Mouse (Mus musculus) stomach, embryonic 16.5 days (tissue): Measurements from ENCODE around the gene Pip5k1a. TPM values are rescaled to one million over a fixed set of nuclear protein-coding genes. Genes with fewer than 3 reads are reported as not detected.

Source experiments
- ATAC-seq: fragments of 200-750 bp; cut with Nextera tagmentation; 2 replicates; pipeline ENCODE4 v1.8.0; 2017; ENCODE audit warnings: moderate number of reproducible peaks, moderate TSS enrichment; ENCODE audit not compliant: insufficient read depth, low FRiP score
- H3K27ac ChIP-seq: fragments of 300-500 bp; sonication (generic); 2 replicates; pipeline ENCODE4 v1.5.1; 2014; ENCODE audit warnings: low read length
- H3K27me3 ChIP-seq: fragments of 300-500 bp; sonication (generic); 2 replicates; pipeline ENCODE4 v1.6.1; 2014; ENCODE audit warnings: low read length, control low read depth, mixed read lengths; ENCODE audit not compliant: control insufficient read depth, insufficient read depth
- H3K36me3 ChIP-seq: fragments of 300-500 bp; sonication (generic); 2 replicates; pipeline ENCODE4 v1.6.1; 2014; ENCODE audit warnings: low read length; ENCODE audit not compliant: control insufficient read depth, insufficient read depth
- H3K4me1 ChIP-seq: fragments of 300-500 bp; sonication (generic); 2 replicates; pipeline ENCODE4 v1.6.1; 2014; ENCODE audit warnings: low read length, control low read depth, mixed read lengths; ENCODE audit not compliant: control insufficient read depth, insufficient read depth
- H3K4me2 ChIP-seq: fragments of 300-500 bp; sonication (generic); 2 replicates; pipeline ENCODE4 v1.6.1; 2014; ENCODE audit warnings: low read depth, low read length, mixed read lengths
- H3K4me3 ChIP-seq: fragments of 300-500 bp; sonication (generic); replicated peaks from 2 replicates; pipeline ENCODE4 v1.5.1; 2014; ENCODE audit warnings: mild to moderate bottlenecking, low read length
- H3K9ac ChIP-seq: fragments of 300-500 bp; sonication (generic); 2 replicates; pipeline ENCODE4 v1.6.1; 2014; ENCODE audit warnings: low read length
- H3K9me3 ChIP-seq: fragments of 300-500 bp; sonication (generic); replicated peaks from 2 replicates; pipeline ENCODE4 v1.6.1; 2016; ENCODE audit warnings: low read length, control low read depth; ENCODE audit not compliant: control insufficient read depth
- WGBS: fragments of 180-500 bp; shearing (Covaris S2); extraction: QIAGEN DNeasy Blood & Tissue Kit; methylation state at CpG from one replicate; pipeline ENCODE4 v1.1.7; 2014; 5-methylcytosine and 5-hydroxymethylcytosine counted together
- polyA plus RNA-seq: library from polyadenylated mRNA; unstranded; fragments of >200 nt; fragmentation: Nextera tagmentation; extraction: Ambion mirVana; gene quantifications from 2 replicates; pipeline ENCODE4 v1.2.1, GENCODE M21; 2015

Pip5k1a gene
- polyA plus RNA-seq, 1 experiment from 2014 or later = 19.0 TPM

DNA sequence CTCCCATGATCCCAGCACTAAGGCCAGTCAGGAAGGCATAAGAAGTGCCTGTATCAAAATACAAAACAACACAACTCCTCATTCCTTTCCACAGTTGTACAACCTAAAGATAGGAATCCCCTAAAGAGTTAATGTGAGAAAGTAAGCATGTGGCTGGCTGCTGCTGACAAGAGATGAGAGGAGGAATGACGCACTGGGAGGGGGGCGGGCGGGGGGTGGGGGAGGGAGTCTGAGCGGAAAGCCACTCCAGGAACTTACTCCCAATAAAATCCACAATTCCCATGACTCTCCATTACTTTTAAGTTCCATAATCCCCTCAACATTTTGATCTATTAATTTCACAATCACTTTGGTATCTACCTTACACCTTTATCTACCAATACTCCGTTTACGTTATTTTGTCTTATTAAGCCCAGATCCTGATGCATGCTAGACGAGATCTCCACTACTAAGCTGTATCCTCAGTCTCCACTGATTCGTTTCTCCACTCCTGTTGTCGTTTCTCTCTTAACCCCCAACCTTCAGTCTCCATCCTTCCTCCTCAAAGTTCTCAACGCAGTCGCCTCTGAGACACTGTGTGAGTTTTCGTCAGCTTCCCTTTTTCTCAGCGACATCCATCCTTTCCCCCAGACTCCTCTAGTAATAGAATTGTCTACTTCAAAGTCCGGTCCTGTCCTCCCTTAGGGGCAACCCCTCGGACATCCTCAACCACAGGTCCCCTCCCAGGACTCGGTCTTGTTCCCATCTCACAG, 968 bp downstream of the Pip5k1a start:
- WGBS = 1% methylated on average over 16 of the region's 16 CpGs
- Histone ChIP-seq H3K4me1 (peaks cover 12% of the 10 kb centered on the region), H3K9me3 (no peaks in the 10 kb centered on the region), H3K27ac (peak overlapping the region; percentile 57), H3K4me2 (peak overlapping the region; percentile 83), H3K9ac (peak overlapping the region; percentile 81), H3K27me3 (no peaks in the 10 kb centered on the region), H3K4me3 (peak overlapping the region; percentile 63), H3K36me3 (no peaks in the 10 kb centered on the region)
- ATAC-seq = no peak

- Histone ChIP-seq H3K36me3 (no peaks in the 10 kb centered on the region), H3K4me3 (peak overlapping the region; percentile 63), H3K4me1 (peaks cover 10% of the 10 kb centered on the region), H3K27me3 (no peaks in the 10 kb centered on the region), H3K27ac (peak overlapping the region; percentile 46), H3K9ac (peak overlapping the region; percentile 81), H3K9me3 (no peaks in the 10 kb centered on the region), H3K4me2 (peak overlapping the region; percentile 83)
- WGBS = 40% methylated on average over 4 of the region's 4 CpGs
- no peak for ATAC-seq
These were observed 1.6 kb downstream of the Pip5k1a start for GRCm38 (mm10) chr3:95105121-95105520.

DNA sequence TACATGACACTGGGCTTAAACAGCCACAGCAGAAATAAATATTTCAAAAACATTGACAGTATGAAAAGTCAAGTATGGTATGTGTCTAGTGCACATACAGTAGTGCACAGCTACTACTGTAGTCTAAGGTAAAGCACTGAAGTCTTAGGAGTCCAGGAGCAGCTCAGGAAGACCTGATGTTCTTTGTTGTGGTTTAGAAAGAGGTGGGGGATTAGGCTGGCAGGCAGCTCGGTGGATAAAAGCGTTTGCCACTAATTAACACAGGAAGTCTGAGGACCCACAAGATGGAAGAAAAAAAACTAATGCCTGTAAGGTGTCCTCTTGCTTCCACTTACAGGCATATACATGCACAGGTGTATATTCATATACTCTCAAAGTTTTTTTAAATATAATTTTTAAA, 5.9 kb downstream of the Pip5k1a start:
- Histone ChIP-seq H3K36me3 (no peaks in the 10 kb centered on the region), H3K27me3 (no peaks in the 10 kb centered on the region), H3K4me1 (peaks cover 10% of the 10 kb centered on the region), H3K4me3 (no peak overlapping the region), H3K4me2 (no peak overlapping the region), H3K9ac (no peak overlapping the region), H3K9me3 (no peaks in the 10 kb centered on the region), H3K27ac (no peak overlapping the region)
- 26% methylated on average over 2 of the region's 2 CpGs for WGBS
- ATAC-seq = no peak

DNA sequence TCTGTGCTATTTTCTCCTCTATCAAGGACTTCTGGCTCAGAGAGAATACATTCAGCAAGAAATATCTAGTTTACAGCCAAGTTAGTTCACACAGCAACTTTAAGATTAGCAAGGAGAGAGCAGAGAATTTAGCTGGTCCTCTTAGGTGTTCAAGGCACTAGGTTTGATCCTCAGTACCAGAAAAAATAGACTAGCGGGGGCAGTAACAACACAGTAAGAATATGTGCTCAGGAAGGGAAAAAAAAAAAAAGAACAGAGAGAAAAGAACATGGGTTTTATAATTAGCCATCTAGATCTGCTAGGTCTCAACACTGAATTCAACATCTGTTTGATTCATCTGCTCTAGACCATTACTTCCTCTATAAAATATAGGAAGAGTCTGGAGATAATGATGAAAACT, 18.7 kb downstream of the Pip5k1a start:
- Histone ChIP-seq H3K4me2 (no peak overlapping the region), H3K4me1 (no peaks in the 10 kb centered on the region), H3K4me3 (no peak overlapping the region), H3K36me3 (no peaks in the 10 kb centered on the region), H3K9ac (no peak overlapping the region), H3K27me3 (no peaks in the 10 kb centered on the region), H3K27ac (no peak overlapping the region), H3K9me3 (no peaks in the 10 kb centered on the region)
- WGBS = 92% methylated on average over 1 of the region's 1 CpGs
- no peak for ATAC-seq

GRCm38 (mm10) chr3:95071606-95072005, 35.1 kb downstream of the Pip5k1a start:
- Histone ChIP-seq H3K9ac (no peak overlapping the region), H3K27ac (no peak overlapping the region), H3K9me3 (no peaks in the 10 kb centered on the region), H3K4me1 (no peaks in the 10 kb centered on the region), H3K27me3 (no peaks in the 10 kb centered on the region), H3K4me2 (no peak overlapping the region), H3K36me3 (peaks cover 39% of the 10 kb centered on the region), H3K4me3 (no peak overlapping the region)
- WGBS = 96% methylated on average over 2 of the region's 2 CpGs
- no peak for ATAC-seq

DNA sequence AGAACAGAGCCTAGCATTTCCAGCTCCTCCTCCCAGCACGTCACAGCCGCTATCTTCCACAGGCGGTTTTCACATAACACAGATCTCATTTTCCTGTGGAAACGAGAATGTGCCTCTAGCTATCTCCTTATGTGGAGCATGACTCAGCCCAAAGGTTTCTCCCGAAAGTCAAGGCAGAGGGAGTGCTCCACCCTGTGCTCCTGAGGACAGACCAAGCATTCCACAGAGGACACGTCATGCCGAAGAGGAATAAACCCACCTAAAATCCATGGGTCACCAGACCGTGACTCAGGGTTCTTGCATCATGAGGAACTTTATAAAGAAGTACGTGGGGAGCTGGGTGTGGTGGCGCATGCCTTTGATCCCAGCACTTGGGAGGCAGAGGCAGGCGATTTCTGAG, 40.2 kb downstream of the Pip5k1a start:
- Histone ChIP-seq H3K9ac (no peak overlapping the region), H3K4me2 (no peak overlapping the region), H3K36me3 (peaks cover 41% of the 10 kb centered on the region), H3K27ac (no peak overlapping the region), H3K4me1 (no peaks in the 10 kb centered on the region), H3K27me3 (no peaks in the 10 kb centered on the region), H3K9me3 (no peaks in the 10 kb centered on the region), H3K4me3 (no peak overlapping the region)
- WGBS = 78% methylated on average over 11 of the region's 11 CpGs
- ATAC-seq = no peak

DNA sequence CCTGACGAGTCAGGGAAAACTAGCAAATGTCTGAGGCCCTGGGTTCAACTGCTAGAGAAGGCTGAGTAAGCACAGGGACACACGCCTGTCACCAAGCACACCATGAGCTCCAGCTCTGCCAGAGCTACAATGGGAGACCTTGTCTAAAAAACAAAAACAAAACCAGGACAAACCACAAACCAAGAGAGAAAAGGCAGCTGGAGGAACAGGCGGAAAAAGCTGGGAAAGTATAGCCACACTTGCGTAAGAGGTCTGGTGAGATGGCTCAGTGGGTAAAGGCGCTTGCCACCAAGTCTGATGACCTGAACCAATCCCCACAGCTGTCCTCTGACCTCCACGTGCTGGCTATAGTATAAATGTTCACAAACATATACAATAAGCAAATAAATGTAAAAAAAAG, 40.6 kb downstream of the Pip5k1a start:
- H3K9ac ChIP-seq = no peak overlapping the region
- no peaks in the 10 kb centered on the region for H3K4me1 ChIP-seq
- no peaks in the 10 kb centered on the region for H3K9me3 ChIP-seq
- WGBS = 86% methylated on average over 6 of the region's 6 CpGs
- no peak overlapping the region for H3K4me2 ChIP-seq
- H3K27me3 ChIP-seq = no peaks in the 10 kb centered on the region
- no peak overlapping the region for H3K4me3 ChIP-seq
- no peak for ATAC-seq
- no peak overlapping the region for H3K27ac ChIP-seq
- H3K36me3 ChIP-seq = peaks cover 39% of the 10 kb centered on the region

- Histone ChIP-seq H3K4me2 (no peak overlapping the region), H3K36me3 (peaks cover 34% of the 10 kb centered on the region)
- WGBS = 93% methylated on average over 1 of the region's 1 CpGs
These were observed 41.2 kb downstream of the Pip5k1a start for GRCm38 (mm10) chr3:95065553-95065952.

DNA sequence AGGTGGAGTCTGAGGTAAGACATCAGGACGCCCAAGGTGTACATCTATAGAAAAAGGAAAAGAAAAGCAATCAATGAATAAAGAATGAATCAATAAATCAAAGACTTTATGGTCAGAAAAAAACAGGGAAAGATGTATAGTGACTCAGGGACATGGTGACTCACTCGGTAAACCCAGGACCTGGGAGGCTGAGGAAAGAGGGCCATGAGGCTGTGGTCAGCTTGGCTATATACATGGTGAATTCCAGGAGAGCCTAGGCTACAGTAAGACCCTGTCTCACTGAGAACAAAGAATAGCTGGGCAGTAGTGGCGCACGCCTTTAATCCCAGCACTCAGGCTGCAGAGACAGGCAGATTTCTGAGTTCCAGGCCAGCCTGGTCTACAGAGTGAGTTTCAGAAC, 43.0 kb downstream of the Pip5k1a start:
- no peak for ATAC-seq
- peaks cover 25% of the 10 kb centered on the region for H3K36me3 ChIP-seq
- no peak overlapping the region for H3K4me2 ChIP-seq
- H3K4me3 ChIP-seq = no peak overlapping the region
- H3K27me3 ChIP-seq = no peaks in the 10 kb centered on the region
- no peak overlapping the region for H3K9ac ChIP-seq
- no peak overlapping the region for H3K27ac ChIP-seq
- no peaks in the 10 kb centered on the region for H3K4me1 ChIP-seq
- H3K9me3 ChIP-seq = no peaks in the 10 kb centered on the region
- 92% methylated on average over 4 of the region's 4 CpGs for WGBS

More at GRCm38 (mm10) chr3:95065553-95065952, 41.2 kb downstream of the Pip5k1a start:
- Histone ChIP-seq H3K4me1 (no peaks in the 10 kb centered on the region), H3K27ac (no peak overlapping the region), H3K9ac (no peak overlapping the region), H3K4me3 (no peak overlapping the region), H3K27me3 (no peaks in the 10 kb centered on the region), H3K9me3 (no peaks in the 10 kb centered on the region)
- no peak for ATAC-seq
